Mouse (Mus musculus) neural tube, embryonic 11.5 days (tissue): ENCODE results near the gene Rab3ip. TPM values are rescaled to one million over a fixed set of nuclear protein-coding genes. Genes with fewer than 3 reads are reported as not detected.
A peak's percentile ranks its signal among the peaks of the same experiment; 100 is the strongest.

Experiments used
- ATAC-seq: fragments of 200-750 bp; cut with Nextera tagmentation; 2 replicates; pipeline ENCODE4 v1.8.0; 2017; ENCODE audit warnings: moderate number of reproducible peaks, mild to moderate bottlenecking, moderate TSS enrichment, moderate library complexity; ENCODE audit not compliant: insufficient read depth, low FRiP score, low TSS enrichment
- DNase-seq: peaks from one replicate; pipeline ENCODE4 v3.0.0-alpha.2; 2015; ENCODE audit warnings: low spot score
- H3K27ac ChIP-seq: fragments of 300-500 bp; sonication (generic); 2 replicates; pipeline ENCODE4 v1.5.1; 2014; ENCODE audit warnings: low read depth, mild to moderate bottlenecking, low read length
- H3K27me3 ChIP-seq: fragments of 300-500 bp; sonication (generic); 2 replicates; pipeline ENCODE4 v1.6.1; 2014; ENCODE audit warnings: mild to moderate bottlenecking, low read length, mixed read lengths; ENCODE audit not compliant: control insufficient read depth, insufficient read depth
- H3K36me3 ChIP-seq: fragments of 300-500 bp; sonication (generic); 2 replicates; pipeline ENCODE4 v1.6.1; 2014; ENCODE audit warnings: mild to moderate bottlenecking, low read length, moderate library complexity, mixed read lengths; ENCODE audit not compliant: control insufficient read depth, insufficient read depth
- H3K4me1 ChIP-seq: fragments of 300-500 bp; sonication (generic); 2 replicates; pipeline ENCODE4 v1.6.1; 2014; ENCODE audit warnings: low read length, mixed read lengths; ENCODE audit not compliant: control insufficient read depth, insufficient read depth
- H3K4me2 ChIP-seq: fragments of 300-500 bp; sonication (generic); 2 replicates; pipeline ENCODE4 v1.6.1; 2014; ENCODE audit warnings: low read depth, mild to moderate bottlenecking, moderate library complexity
- H3K4me3 ChIP-seq: fragments of 300-500 bp; sonication (generic); 2 replicates; pipeline ENCODE4 v1.5.1; 2014; ENCODE audit warnings: low read depth, low read length
- H3K9ac ChIP-seq: fragments of 300-500 bp; sonication (generic); 2 replicates; pipeline ENCODE4 v1.6.1; 2014; ENCODE audit warnings: mild to moderate bottlenecking, low read length
- H3K9me3 ChIP-seq: fragments of 300-500 bp; sonication (generic); 2 replicates; pipeline ENCODE4 v1.6.1; 2016; ENCODE audit warnings: low read length; ENCODE audit not compliant: control insufficient read depth
- WGBS: fragments of 180-500 bp; shearing (Covaris S2); extraction: QIAGEN DNeasy Blood & Tissue Kit; methylation state at CpG from one replicate; pipeline ENCODE4 v1.1.7; 2014; 5-methylcytosine and 5-hydroxymethylcytosine counted together
- polyA plus RNA-seq: library from polyadenylated mRNA; unstranded; fragments of >200 nt; fragmentation: Nextera tagmentation; extraction: Ambion mirVana; gene quantifications from 2 replicates; pipeline ENCODE4 v1.2.1, GENCODE M21; 2014

Rab3ip gene
- polyA plus RNA-seq, 1 experiment from 2014 or later: 49.1 TPM

DNA sequence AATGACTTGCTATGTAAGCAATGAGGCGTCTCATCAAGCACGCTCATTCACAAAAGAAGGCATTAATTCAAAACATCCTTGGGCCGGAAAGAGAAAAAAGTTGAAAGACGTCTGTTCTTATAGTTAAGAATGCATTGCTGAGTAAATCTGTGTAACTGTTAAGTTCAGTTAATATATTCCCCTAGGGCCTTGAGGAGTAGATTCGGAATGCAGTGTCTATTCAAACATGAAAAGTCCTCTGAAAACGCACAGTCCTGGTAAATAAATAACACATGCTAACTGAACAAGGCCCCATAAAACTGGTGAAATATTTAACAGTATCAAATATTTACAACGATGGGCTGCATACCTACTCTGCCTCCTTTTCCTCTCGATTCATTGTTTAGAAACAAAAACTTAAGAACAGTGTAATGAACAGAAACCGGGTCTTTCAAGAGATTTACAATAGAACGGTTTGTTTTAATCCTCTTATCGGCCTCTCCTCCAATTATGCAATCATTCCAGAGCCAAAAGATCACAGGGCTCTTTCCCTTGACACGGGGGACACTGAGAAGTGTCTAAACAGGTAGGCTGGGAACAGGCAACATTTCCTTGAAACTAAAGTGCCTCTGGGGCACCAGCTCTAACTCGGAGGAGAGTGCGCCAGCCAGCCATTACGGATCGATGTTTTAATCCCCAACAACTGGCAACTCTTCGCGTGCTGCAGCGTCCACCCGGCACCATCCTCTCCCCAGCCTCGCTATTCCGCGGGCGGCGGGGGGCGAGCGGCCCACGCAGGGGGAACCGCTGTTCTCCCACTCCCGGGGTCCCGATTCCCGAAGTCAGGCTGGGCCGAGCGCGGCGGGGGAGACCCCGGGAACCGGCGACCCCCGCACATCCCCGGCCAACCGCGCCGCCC is 1.2 kb downstream of the Rab3ip start:
- Histone ChIP-seq H3K4me1 (peaks cover 8% of the 10 kb centered on the region; the same call in 1 of the 2 replicates), H3K4me3 (peak overlapping the region; percentile 74), H3K9ac (peak overlapping the region; percentile 72), H3K36me3 (no peaks in the 10 kb centered on the region), H3K4me2 (peak overlapping the region; percentile 58), H3K27me3 (no peaks in the 10 kb centered on the region), H3K27ac (peak overlapping the region; percentile 67; the same call in 1 of the 2 replicates), H3K9me3 (no peaks in the 10 kb centered on the region)
- peak; percentile 21; the same call in 1 of the 2 replicates for ATAC-seq
- 1% methylated on average over 44 of the region's 44 CpGs for WGBS
- peak; percentile 63 for DNase-seq

DNA sequence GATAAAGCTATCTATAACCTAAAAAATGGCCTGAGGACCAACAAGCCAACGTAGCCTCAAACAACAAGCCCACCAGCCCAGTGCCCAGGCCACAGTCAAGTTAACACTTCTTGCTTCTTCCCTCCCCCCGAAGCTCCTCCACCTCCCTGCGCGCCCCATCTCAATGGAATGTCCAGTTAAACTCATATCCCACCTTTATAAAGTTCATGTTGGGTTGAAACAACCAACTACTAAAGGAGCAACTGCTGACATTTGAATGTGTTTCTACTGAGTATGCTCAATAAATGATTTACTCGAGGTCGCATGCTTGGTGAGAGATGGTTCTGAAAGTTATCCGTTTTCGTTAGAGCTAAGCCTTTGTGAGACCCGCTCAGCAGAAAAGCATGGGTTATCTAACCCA is 2.2 kb downstream of the Rab3ip start:
- Histone ChIP-seq H3K4me2 (peak overlapping the region; percentile 58), H3K9ac (no peak overlapping the region), H3K36me3 (no peaks in the 10 kb centered on the region), H3K9me3 (no peaks in the 10 kb centered on the region), H3K27me3 (no peaks in the 10 kb centered on the region), H3K27ac (no peak overlapping the region), H3K4me1 (peaks cover 8% of the 10 kb centered on the region; the same call in 1 of the 2 replicates), H3K4me3 (no peak overlapping the region)
- ATAC-seq (no peak), DNase-seq (no peak)
- 77% methylated on average over 9 of the region's 9 CpGs for WGBS

DNA sequence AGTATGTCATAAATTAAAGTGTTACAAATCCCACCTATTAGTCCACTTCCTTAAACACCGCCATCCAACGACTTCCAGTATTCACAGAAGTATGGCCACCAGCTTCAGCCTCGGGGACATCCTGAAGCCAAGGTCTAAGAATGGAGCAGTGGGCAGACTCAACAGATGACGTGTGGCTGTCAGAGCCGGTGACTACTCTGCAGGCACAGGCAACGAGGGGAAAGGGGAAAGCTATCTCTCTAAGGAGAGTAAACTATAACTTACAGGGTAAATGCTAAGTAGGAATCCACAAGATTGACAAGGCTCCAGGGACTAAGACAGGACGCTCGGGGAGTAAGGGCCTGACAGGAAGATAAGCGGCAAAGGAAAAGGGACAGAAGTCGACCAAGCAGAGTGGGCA is 5.6 kb downstream of the Rab3ip start:
- Histone ChIP-seq H3K9me3 (no peaks in the 10 kb centered on the region), H3K4me2 (no peak overlapping the region), H3K27ac (no peak overlapping the region), H3K36me3 (peaks cover 3% of the 10 kb centered on the region; the same call in 1 of the 2 replicates), H3K9ac (no peak overlapping the region), H3K4me1 (peaks cover 8% of the 10 kb centered on the region; the same call in 1 of the 2 replicates), H3K27me3 (no peaks in the 10 kb centered on the region), H3K4me3 (no peak overlapping the region)
- ATAC-seq (no peak), DNase-seq (no peak)
- 57% methylated on average over 10 of the region's 10 CpGs for WGBS

DNA sequence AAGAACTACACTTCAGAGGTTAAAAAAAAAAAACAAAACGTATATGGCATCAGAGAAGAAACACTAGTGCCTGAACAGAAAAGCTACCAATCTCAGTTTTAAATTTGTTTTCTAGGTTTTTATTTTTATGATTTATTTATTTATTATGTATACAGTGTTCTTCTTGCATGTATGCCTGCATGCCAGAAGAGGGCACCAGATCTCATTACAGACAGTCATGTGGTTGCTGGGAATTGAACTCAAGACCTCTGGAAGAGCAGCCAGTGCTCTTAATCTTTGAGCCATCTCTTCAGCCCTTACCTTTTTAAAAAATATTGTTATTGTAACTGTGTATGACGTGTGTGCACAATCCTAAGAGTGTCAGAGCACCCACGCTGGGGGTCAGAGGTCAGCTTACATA is 6.4 kb downstream of the Rab3ip start:
- Histone ChIP-seq H3K9me3 (no peaks in the 10 kb centered on the region), H3K4me1 (peaks cover 8% of the 10 kb centered on the region; the same call in 1 of the 2 replicates), H3K36me3 (peaks cover 4% of the 10 kb centered on the region), H3K27ac (no peak overlapping the region), H3K27me3 (no peaks in the 10 kb centered on the region), H3K4me2 (no peak overlapping the region), H3K4me3 (no peak overlapping the region), H3K9ac (no peak overlapping the region)
- WGBS: 88% methylated on average over 3 of the region's 3 CpGs
- ATAC-seq: no peak
- DNase-seq: no peak

DNA sequence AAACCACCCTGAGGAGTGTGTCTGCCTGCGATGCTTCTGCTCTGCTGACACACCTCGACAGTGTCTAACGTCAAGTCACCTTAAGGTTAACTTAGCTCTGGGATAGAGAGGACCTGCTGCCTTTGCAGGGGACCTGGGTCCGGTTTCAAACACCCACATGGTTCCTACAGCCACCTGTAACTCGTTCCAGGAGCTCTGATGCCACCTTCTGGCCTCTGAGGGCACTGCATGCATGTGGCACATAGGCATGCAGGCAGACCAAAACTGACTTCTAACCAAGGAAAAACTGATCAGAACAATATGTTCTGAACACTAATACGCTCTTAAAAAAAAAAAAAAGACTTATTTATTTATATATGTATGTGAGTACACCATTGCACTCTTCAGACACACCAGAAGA is 7.5 kb downstream of the Rab3ip start:
- H3K4me3 ChIP-seq: no peak overlapping the region
- H3K4me1 ChIP-seq: peaks cover 3% of the 10 kb centered on the region; the same call in 1 of the 2 replicates
- no peak overlapping the region for H3K4me2 ChIP-seq
- ATAC-seq (no peak), DNase-seq (no peak)
- H3K27ac ChIP-seq: no peak overlapping the region
- WGBS: 95% methylated on average over 6 of the region's 6 CpGs
- peaks cover 5% of the 10 kb centered on the region for H3K36me3 ChIP-seq
- H3K9me3 ChIP-seq: no peaks in the 10 kb centered on the region
- no peak overlapping the region for H3K9ac ChIP-seq
- H3K27me3 ChIP-seq: no peaks in the 10 kb centered on the region

DNA sequence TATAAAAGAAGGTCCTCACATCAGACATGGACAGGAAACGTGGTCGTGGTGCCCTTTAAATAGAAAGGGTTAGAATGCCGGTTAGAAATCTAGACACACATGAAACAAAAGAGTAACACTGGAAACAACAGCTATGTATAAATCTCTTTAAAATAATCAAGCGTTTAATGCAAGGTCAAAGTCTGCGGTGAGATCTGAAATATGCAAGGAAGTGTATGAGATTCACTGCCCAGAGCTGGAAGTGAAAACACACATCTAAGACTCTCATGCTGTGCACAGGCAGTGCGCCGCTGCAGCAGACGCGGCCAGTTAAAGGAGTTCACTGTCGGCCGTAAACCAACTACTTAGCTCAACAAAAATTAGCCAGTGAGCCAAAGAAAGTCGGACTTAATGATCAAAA is 15.5 kb downstream of the Rab3ip start:
- DNase-seq (no peak), ATAC-seq (no peak)
- no peak overlapping the region for H3K4me3 ChIP-seq
- no peaks in the 10 kb centered on the region for H3K27me3 ChIP-seq
- no peak overlapping the region for H3K9ac ChIP-seq
- peaks cover 2% of the 10 kb centered on the region for H3K36me3 ChIP-seq
- H3K9me3 ChIP-seq: no peaks in the 10 kb centered on the region
- H3K4me2 ChIP-seq: no peak overlapping the region
- no peak overlapping the region for H3K27ac ChIP-seq
- WGBS: 69% methylated on average over 12 of the region's 12 CpGs
- no peaks in the 10 kb centered on the region for H3K4me1 ChIP-seq

DNA sequence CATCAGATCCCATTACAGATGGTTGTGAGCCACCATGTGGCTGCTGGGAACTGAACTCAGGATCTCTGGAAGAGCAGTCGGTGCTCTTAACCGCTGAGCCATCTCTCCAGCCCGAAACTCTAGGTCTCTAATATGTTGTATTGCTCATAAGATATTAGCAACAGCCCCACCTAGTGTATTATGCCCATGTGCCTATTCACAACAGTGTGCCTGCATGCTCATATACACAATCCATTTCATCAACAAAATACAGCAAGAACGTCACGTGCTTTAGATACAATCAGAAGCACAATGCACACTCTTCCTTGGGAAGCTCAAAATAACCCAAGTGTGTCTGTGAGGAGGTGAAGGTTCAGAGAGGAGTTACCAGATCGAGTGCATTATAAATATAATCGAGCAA is 16.8 kb downstream of the Rab3ip start:
- no peaks in the 10 kb centered on the region; the same call in 1 of the 2 replicates for H3K36me3 ChIP-seq
- no peak overlapping the region for H3K4me2 ChIP-seq
- H3K27ac ChIP-seq: no peak overlapping the region
- no peak overlapping the region for H3K4me3 ChIP-seq
- WGBS: 97% methylated on average over 7 of the region's 7 CpGs
- H3K27me3 ChIP-seq: no peaks in the 10 kb centered on the region
- no peaks in the 10 kb centered on the region for H3K4me1 ChIP-seq
- no peaks in the 10 kb centered on the region for H3K9me3 ChIP-seq
- no peak for ATAC-seq
- no peak overlapping the region for H3K9ac ChIP-seq
- no peak for DNase-seq

DNA sequence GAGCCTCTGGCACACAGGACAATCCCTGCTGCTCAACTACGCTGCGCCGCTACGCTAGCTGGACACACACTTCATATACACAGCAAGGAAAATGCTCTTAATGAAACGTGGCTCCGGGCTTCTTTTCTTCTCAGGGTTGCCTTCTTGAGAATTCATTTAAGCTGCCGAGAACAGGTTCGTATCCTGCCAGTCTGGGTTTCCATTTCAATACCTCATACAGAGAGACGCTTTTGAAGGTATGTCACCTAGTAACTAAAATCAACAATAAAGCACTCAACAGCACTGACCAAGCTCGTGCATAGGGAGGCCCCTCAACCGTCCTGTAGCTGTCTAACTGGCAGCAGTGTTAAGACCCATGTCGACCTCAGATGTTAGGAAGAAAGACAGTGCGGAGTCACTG is 18.2 kb downstream of the Rab3ip start:
- Histone ChIP-seq H3K9ac (no peak overlapping the region), H3K27me3 (no peaks in the 10 kb centered on the region), H3K9me3 (no peaks in the 10 kb centered on the region), H3K4me1 (no peaks in the 10 kb centered on the region), H3K27ac (no peak overlapping the region), H3K4me2 (no peak overlapping the region), H3K36me3 (no peaks in the 10 kb centered on the region; the same call in 1 of the 2 replicates), H3K4me3 (no peak overlapping the region)
- WGBS: 84% methylated on average over 13 of the region's 13 CpGs
- no peak for DNase-seq
- no peak for ATAC-seq
